Mouse (Mus musculus): Measurements from ENCODE around the gene Vmn2r69. TPM values are rescaled to one million over a fixed set of nuclear protein-coding genes. Genes with fewer than 3 reads are reported as not detected.

Vmn2r69 gene
- not detected for total RNA-seq (2021)
- long read RNA-seq, experiment 1, result 0 reads
- long read RNA-seq, experiment 2, result 0 reads

DNA sequence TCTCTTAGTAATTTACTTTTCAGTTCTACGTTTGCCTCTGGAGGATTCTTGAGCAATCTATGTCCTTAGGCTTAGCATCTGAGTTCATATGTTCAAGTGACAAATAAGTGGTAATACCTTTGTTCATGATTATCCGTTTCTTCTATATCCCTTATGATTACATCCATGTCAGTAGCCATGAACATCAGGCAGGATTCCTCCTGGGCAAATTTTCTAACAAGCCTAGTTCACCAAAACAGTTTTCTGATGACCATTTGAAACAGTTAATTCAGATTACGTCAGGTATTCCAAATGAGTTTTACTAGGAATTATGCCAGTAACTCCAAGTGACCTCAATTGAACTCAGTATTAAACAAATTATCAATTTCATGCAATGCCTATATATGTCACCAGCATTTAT is at the start of gene Vmn2r69:
Gene Vmn2r69 (minus strand): TSS at position 101 of the 400 bp plus-strand sequence.
- intact Hi-C loops (cut with DNase I; ENCODE audit: low total_unique reads), result no loop called here
- DNase-seq, result no peak

Other genes with a start within 250 kb of the Vmn2r69 start
- not detected for gene Vmn2r68, start 178.1 kb downstream of the Vmn2r69 start, total RNA-seq (2021)
- gene Vmn2r71, start 147.2 kb upstream of the Vmn2r69 start, total RNA-seq (2021), result not detected
- not detected for gene Vmn2r70, start 153.3 kb upstream of the Vmn2r69 start, total RNA-seq (2021)

Data from gastrocnemius, postnatal 14 days (tissue).